ENCODE assay signal across 8 mouse cellular contexts in the genomic region with DNA sequence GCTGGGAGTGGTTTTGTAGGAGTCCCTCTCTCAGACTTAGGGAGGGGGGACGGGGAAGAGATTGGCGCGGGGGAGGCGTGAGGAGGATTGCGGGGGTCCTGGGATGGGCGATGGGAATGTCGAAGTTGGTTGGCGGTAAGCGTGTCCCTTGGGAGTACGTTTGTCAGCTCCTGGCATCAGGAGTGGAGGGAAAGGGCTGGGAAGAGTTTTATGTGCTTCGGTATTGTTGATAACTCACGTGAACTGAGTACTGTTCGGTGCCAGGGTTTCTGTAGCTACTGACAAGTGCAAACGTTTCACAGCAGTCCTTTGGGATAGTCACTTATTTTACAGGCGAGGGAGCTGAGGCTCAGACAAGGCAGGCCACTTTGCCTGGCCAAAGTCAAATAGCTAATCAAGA. TPM values are rescaled to one million over a fixed set of nuclear protein-coding genes. Genes with fewer than 3 reads are reported as not detected.
DNase-seq lines count a peak whose midpoint lies in the region; ATAC-seq and TF ChIP-seq lines count a peak whose summit lies in the region.

No protein-coding gene starts in this region.

- peak overlapping the region; percentile 41 for H3K9ac ChIP-seq in CH12.LX (ENCODE audit: insufficient read depth, low read depth)
- H3K9ac ChIP-seq in forebrain, embryonic 13.5 days: peak overlapping the region; percentile 95
- H3K9ac ChIP-seq in liver, postnatal 0 days (replicated peaks): peak overlapping the region; percentile 89

- peak overlapping the region; percentile 48 for H3K4me2 ChIP-seq in CH12.LX (ENCODE audit: insufficient read depth, low read depth, poor library complexity, severe bottlenecking)
- peak overlapping the region; percentile 74 for H3K4me2 ChIP-seq in forebrain, embryonic 13.5 days
- H3K4me2 ChIP-seq in liver, postnatal 0 days (ENCODE audit: low read depth, low read length): peak overlapping the region; percentile 98

- no peak for TF ChIP-seq CTCF in CH12.LX (conservative IDR thresholded peaks at IDR 0.05 in 1 of 2, IDR thresholded peaks at IDR 0.05 in 1 of 2; ENCODE audit: low read depth in 2 of 2, low read length in 2 of 2)
- TF ChIP-seq CTCF in liver, postnatal 0 days (IDR thresholded peaks at IDR 0.05; ENCODE audit: low read depth): no peak

- peak overlapping the region; percentile 93 for H3K4me3 ChIP-seq in heart, embryonic 10.5 days
- H3K4me3 ChIP-seq in CH12.LX (replicated peaks in 1 of 3; ENCODE audit: low read depth in 2 of 3, low read length in 2 of 3, poor library complexity in 1 of 3): peak overlapping the region; percentile 66 to 92 (median 79)
- peak overlapping the region; percentile 91 for H3K4me3 ChIP-seq in forebrain, embryonic 13.5 days
- H3K4me3 ChIP-seq in liver, postnatal 0 days (ENCODE audit: low read depth, low read length): peak overlapping the region; percentile 95

- no peak for ATAC-seq in forebrain, embryonic 13.5 days
- no peak for ATAC-seq in liver, postnatal 0 days

- in situ Hi-C loops in CH12.LX (cut with MboI; ENCODE audit: low pct_ligation_motif_present, low pct_unique_long_range_greater_than_20kb, low sequenced_read_pairs): no loop called here

- peak overlapping the region; percentile 98 for H3K27ac ChIP-seq in heart, embryonic 10.5 days
- H3K27ac ChIP-seq in CH12.LX (ENCODE audit: insufficient read depth, low read depth): no peak overlapping the region
- H3K27ac ChIP-seq in forebrain, embryonic 13.5 days: no peak overlapping the region; the same call in 1 of the 2 replicates
- 0 out of 2 replicates have a peak overlapping the region, but pooled peaks have one; percentile 39 for H3K27ac ChIP-seq in liver, postnatal 0 days (ENCODE audit: low read depth)

- H3K36me3 ChIP-seq in heart, embryonic 10.5 days: peaks cover 11% of the 10 kb centered on the region
- peaks cover 11 to 34% of the 10 kb centered on the region in 2 experiments for H3K36me3 ChIP-seq in CH12.LX (replicated peaks in 1 of 2; ENCODE audit: control insufficient read depth in 1 of 2, insufficient read depth in 1 of 2, low read length in 1 of 2)
- H3K36me3 ChIP-seq in forebrain, embryonic 13.5 days (ENCODE audit: poor library complexity, severe bottlenecking): peaks cover 12% of the 10 kb centered on the region
- peaks cover 16% of the 10 kb centered on the region for H3K36me3 ChIP-seq in liver, postnatal 0 days (replicated peaks; ENCODE audit: insufficient read depth, low read length)

- DNase-seq in heart, embryonic 10.5 days (ENCODE audit: low spot score): no peak
- no peak for DNase-seq in heart, adult 18-20 months
- peak; percentile 8 for DNase-seq in CH12.LX (ENCODE audit: extremely low read depth)
- no peak for DNase-seq in liver, postnatal 0 days
- no peak for DNase-seq in right cerebral cortex, postnatal 36 days (ENCODE audit: low spot score in 2 of 2)
- no peak for DNase-seq in cerebellum, adult 11-12 months
- DNase-seq in adrenal gland, postnatal 14 days: no peak

- peaks cover 31% of the 10 kb centered on the region for H3K4me1 ChIP-seq in heart, embryonic 10.5 days
- H3K4me1 ChIP-seq in CH12.LX (ENCODE audit: control insufficient read depth in 1 of 2, insufficient read depth in 2 of 2): peaks cover 7 to 31% of the 10 kb centered on the region in 2 experiments
- peaks cover 37% of the 10 kb centered on the region for H3K4me1 ChIP-seq in forebrain, embryonic 13.5 days
- H3K4me1 ChIP-seq in liver, postnatal 0 days (ENCODE audit: insufficient read depth): peaks cover 39% of the 10 kb centered on the region

- no peak for TF ChIP-seq RAD21 in CH12.LX (IDR thresholded peaks at IDR 0.05; ENCODE audit: low read depth, low read length)

- peaks cover 23% of the 10 kb centered on the region for H3K79me2 ChIP-seq in CH12.LX (replicated peaks; ENCODE audit: control insufficient read depth, extremely low read depth, insufficient read depth, poor library complexity, severe bottlenecking)

- WGBS in heart, embryonic 10.5 days: under 1% methylated on average over 15 of the region's 15 CpGs
- WGBS in forebrain, embryonic 13.5 days: 1% methylated on average over 15 of the region's 15 CpGs
- 2% methylated on average over 15 of the region's 15 CpGs for WGBS in liver, postnatal 0 days (ENCODE audit: insufficient replicate concordance)

- dilution Hi-C loops in CH12.LX (cut with MboI; ENCODE audit: extremely low pct_ligation_motif_present, extremely low pct_unique_long_range_greater_than_20kb, low sequenced_read_pairs): no loop called here

- TF ChIP-seq EP300 in CH12.LX (IDR thresholded peaks at IDR 0.05; ENCODE audit: low read length): no peak
- TF ChIP-seq EP300 in liver, postnatal 0 days (IDR thresholded peaks at IDR 0.05; ENCODE audit: low read depth): no peak

- H3K27me3 ChIP-seq in heart, embryonic 10.5 days (ENCODE audit: insufficient read depth, poor library complexity, severe bottlenecking): no peaks in the 10 kb centered on the region
- H3K27me3 ChIP-seq in CH12.LX (replicated peaks): no peaks in the 10 kb centered on the region
- H3K27me3 ChIP-seq in forebrain, embryonic 13.5 days: no peaks in the 10 kb centered on the region
- H3K27me3 ChIP-seq in liver, postnatal 0 days (ENCODE audit: insufficient read depth, low read length): no peaks in the 10 kb centered on the region

- H3K9me3 ChIP-seq in heart, embryonic 10.5 days: no peaks in the 10 kb centered on the region
- no peaks in the 10 kb centered on the region for H3K9me3 ChIP-seq in CH12.LX (replicated peaks; ENCODE audit: low read length)
- no peaks in the 10 kb centered on the region for H3K9me3 ChIP-seq in forebrain, embryonic 13.5 days (replicated peaks)
- no peaks in the 10 kb centered on the region for H3K9me3 ChIP-seq in liver, postnatal 0 days (ENCODE audit: low read length)

- TF ChIP-seq POLR2A in CH12.LX (IDR thresholded peaks at IDR 0.05; ENCODE audit: low read depth, low read length): no peak

TF ChIP-seq in CH12.LX, 34 proteins besides CTCF, POLR2A, EP300 and RAD21:
- TF ChIP-seq BHLHE40 (IDR thresholded peaks at IDR 0.05; ENCODE audit: low read depth, low read length) (0 out of 2 replicates have a peak, but pooled peaks have one; percentile 15), MXI1 (IDR thresholded peaks at IDR 0.05; ENCODE audit: low read depth, low read length) (no peak), MEF2A (IDR thresholded peaks at IDR 0.05; ENCODE audit: borderline replicate concordance, low read depth, low read length) (no peak), RCOR1 (conservative IDR thresholded peaks at IDR 0.05; ENCODE audit: low read depth, low read length) (no peak), SIN3A (IDR thresholded peaks at IDR 0.05; ENCODE audit: low read length) (no peak; the same call in 1 of the 2 replicates), ZKSCAN1 (IDR thresholded peaks at IDR 0.05; ENCODE audit: borderline replicate concordance, low read depth, low read length) (no peak), ELF1 (IDR thresholded peaks at IDR 0.05; ENCODE audit: low read depth, low read length) (no peak)

RNA-seq across cellular contexts. Expression of gene D430042O09Rik, which starts 0.4 kb away (rescaled TPM):
- 9.2 and 11.1 TPM in 2 replicates for polyA plus RNA-seq in heart, embryonic 10.5 days (2016; fragmentation: Nextera tagmentation; extraction: Ambion mirVana)
- 10 to 100 TPM in 1 of 2 experiments, 1 to 10 TPM in 1; 7.9 to 11.9 TPM for total RNA-seq in heart, adult 18-20 months (2021)
- total RNA-seq in CH12.LX (2012; rRNA removed) (2.8 and 4.8 TPM in 2 replicates), CH12.LX (2014; rRNA removed) (1.4 and 1.8 TPM in 2 replicates)
- 2.8 and 3.4 TPM in 2 replicates for polyA plus RNA-seq in CH12.LX (2012; ENCODE audit: insufficient read length, low read depth)
- 8.1 TPM in 2 replicates for polyA plus RNA-seq in forebrain, embryonic 13.5 days (2015; fragmentation: Nextera tagmentation; extraction: Ambion mirVana)
- 1.2 and 1.3 TPM in 2 replicates for polyA plus RNA-seq in liver, postnatal 0 days (2015; fragmentation: Nextera tagmentation; extraction: Ambion mirVana)
- total RNA-seq in adrenal gland, postnatal 14 days (2021): 16.6 and 16.7 TPM in 2 replicates

RNA-seq across cellular contexts. Expression of gene Gtf3c1, which starts 0.5 kb away (rescaled TPM):
- polyA plus RNA-seq in heart, embryonic 10.5 days (2016; fragmentation: Nextera tagmentation; extraction: Ambion mirVana): 36.2 and 43.6 TPM in 2 replicates
- total RNA-seq in heart, adult 18-20 months (2021): 10 to 100 TPM; 48.1 to 57.9 TPM
- total RNA-seq in CH12.LX (2012; rRNA removed) (44.6 and 48.4 TPM in 2 replicates), CH12.LX (2014; rRNA removed) (18.4 and 20.2 TPM in 2 replicates)
- polyA plus RNA-seq in CH12.LX (2012; ENCODE audit: insufficient read length, low read depth): 37.9 and 46.8 TPM in 2 replicates
- polyA plus RNA-seq in forebrain, embryonic 13.5 days (2015; fragmentation: Nextera tagmentation; extraction: Ambion mirVana): 32.6 and 42.2 TPM in 2 replicates
- polyA plus RNA-seq in liver, postnatal 0 days (2015; fragmentation: Nextera tagmentation; extraction: Ambion mirVana): 3.3 and 4.8 TPM in 2 replicates
- total RNA-seq in adrenal gland, postnatal 14 days (2021): 61.0 and 66.2 TPM in 2 replicates

Comparison
In these comparisons a context has a peak if more than half of its experiments do, and no peak if none do; other contexts are left out.
1. H3K27ac ChIP-seq: peak in heart, embryonic 10.5 days (single experiment) and liver, postnatal 0 days (single experiment); none in CH12.LX (single experiment) and forebrain, embryonic 13.5 days (single experiment).
2. H3K4me2 ChIP-seq: peak in every context shown above with its lines; median percentile 98 in liver, postnatal 0 days; 74 in forebrain, embryonic 13.5 days; 48 in CH12.LX.
3. H3K9ac ChIP-seq: peak in every context shown above with its lines; median percentile 95 in forebrain, embryonic 13.5 days; 89 in liver, postnatal 0 days; 41 in CH12.LX.
4. Peak in every context shown above with its lines, with median percentiles within 50 percentile points of each other: H3K4me3 ChIP-seq.